ENCODE assay signal across 13 mouse cellular contexts in genomic region chr5:147317991-147318390, GRCm38 (mm10). TPM values are rescaled to one million over a fixed set of nuclear protein-coding genes. Genes with fewer than 3 reads are reported as not detected.
DNase-seq lines count a peak whose midpoint lies in the region; ATAC-seq and TF ChIP-seq lines count a peak whose summit lies in the region.
"Had no signal": no experiment of that assay in that cellular context is flagged by ENCODE, and none has a peak within 500 bp of the region (broad histone marks: within the 10 kb centered on the region; RNA-seq: fewer than 3 reads in every experiment).

No protein-coding gene starts in this region.

- H3K27ac ChIP-seq in hindbrain, embryonic 11.5 days (ENCODE audit: low read depth, low read length): no peak overlapping the region
- H3K27ac ChIP-seq in hindbrain, embryonic 14.5 days: no peak overlapping the region
- no peak overlapping the region for H3K27ac ChIP-seq in MEL (ENCODE audit: control insufficient read depth, low read depth, low read length)
- H3K27ac ChIP-seq: forebrain, embryonic 12.5 days; macrophage had no signal

- TF ChIP-seq POLR2A in MEL (IDR thresholded peaks at IDR 0.05; ENCODE audit: control insufficient read depth in 1 of 2, insufficient read depth in 1 of 2, low read depth in 1 of 2, low read length in 2 of 2, poor library complexity in 1 of 2): no peak

- H3K36me3 ChIP-seq in hindbrain, embryonic 11.5 days (ENCODE audit: control insufficient read depth, insufficient read depth, low read length): no peaks in the 10 kb centered on the region
- no peaks in the 10 kb centered on the region for H3K36me3 ChIP-seq in hindbrain, embryonic 14.5 days (replicated peaks; ENCODE audit: control insufficient read depth, insufficient read depth)
- no peaks in the 10 kb centered on the region for H3K36me3 ChIP-seq in MEL (ENCODE audit: control insufficient read depth in 1 of 2, insufficient read depth in 2 of 2, low read length in 2 of 2)
- H3K36me3 ChIP-seq: forebrain, embryonic 12.5 days had no signal

- ATAC-seq in hindbrain, embryonic 11.5 days (ENCODE audit: low FRiP score): 0 out of 2 replicates have a peak, but pooled peaks have one; percentile 13
- ATAC-seq in hindbrain, embryonic 14.5 days (ENCODE audit: low FRiP score): no peak
- peak; percentile 40; the same call in 1 of the 2 replicates for ATAC-seq in megakaryocyte progenitor cell, adult 5-6 weeks (replicated peaks; ENCODE audit: poor library complexity)

- no peak overlapping the region for H3K9ac ChIP-seq in hindbrain, embryonic 11.5 days (ENCODE audit: low read depth, low read length)
- no peak overlapping the region for H3K9ac ChIP-seq in hindbrain, embryonic 14.5 days
- no peak overlapping the region for H3K9ac ChIP-seq in MEL (ENCODE audit: control insufficient read depth, low read depth, low read length, poor library complexity, severe bottlenecking)
- H3K9ac ChIP-seq: forebrain, embryonic 12.5 days had no signal

- H3K4me2 ChIP-seq in hindbrain, embryonic 11.5 days (replicated peaks; ENCODE audit: low read depth, low read length): no peak overlapping the region
- H3K4me2 ChIP-seq in hindbrain, embryonic 14.5 days (replicated peaks): no peak overlapping the region
- H3K4me2 ChIP-seq: forebrain, embryonic 12.5 days had no signal

- 23% methylated on average over 7 of the region's 7 CpGs for WGBS in hindbrain, embryonic 11.5 days
- 17% methylated on average over 7 of the region's 7 CpGs for WGBS in hindbrain, embryonic 14.5 days

- peaks cover 76% of the 10 kb centered on the region for H3K27me3 ChIP-seq in hindbrain, embryonic 11.5 days (ENCODE audit: control insufficient read depth, insufficient read depth, low read length)
- peaks cover 91% of the 10 kb centered on the region for H3K27me3 ChIP-seq in hindbrain, embryonic 14.5 days (ENCODE audit: control insufficient read depth, insufficient read depth, low read length)
- peaks cover 0 to 4% of the 10 kb centered on the region in 2 experiments; a peak in 2 of 4 replicates for H3K27me3 ChIP-seq in MEL (ENCODE audit: control insufficient read depth in 1 of 2, insufficient read depth in 2 of 2, low read length in 2 of 2)

- DNase-seq in hindbrain, embryonic 11.5 days (ENCODE audit: low spot score): peak; percentile 31
- no peak for DNase-seq in hindbrain, embryonic 14.5 days (ENCODE audit: low spot score)
- peak; percentile 14 for DNase-seq in lung, postnatal 14 days
- DNase-seq in lung, adult 18-20 months: no peak
- DNase-seq in MEL (ENCODE audit: low read depth, low spot score): peak; percentile 14
- no peak for DNase-seq in cerebellum, adult 8-10 months
- DNase-seq in spleen, adult 12 weeks (ENCODE audit: low spot score): no peak
- DNase-seq: heart, adult 11 months had no signal

- no peak overlapping the region for H3K4me3 ChIP-seq in hindbrain, embryonic 11.5 days (ENCODE audit: low read depth, low read length)
- H3K4me3 ChIP-seq in hindbrain, embryonic 14.5 days (replicated peaks; ENCODE audit: low read length): no peak overlapping the region
- no peak overlapping the region for H3K4me3 ChIP-seq in MEL (ENCODE audit: control insufficient read depth in 1 of 2, insufficient read depth in 1 of 2, low read depth in 2 of 2, low read length in 2 of 2)
- H3K4me3 ChIP-seq: forebrain, embryonic 12.5 days had no signal

- H3K4me1 ChIP-seq in hindbrain, embryonic 11.5 days (replicated peaks; ENCODE audit: control insufficient read depth, insufficient read depth, low read length): no peaks in the 10 kb centered on the region
- H3K4me1 ChIP-seq in hindbrain, embryonic 14.5 days (replicated peaks; ENCODE audit: control insufficient read depth, insufficient read depth, low read length): no peaks in the 10 kb centered on the region
- H3K4me1 ChIP-seq in MEL (ENCODE audit: control insufficient read depth in 1 of 2, insufficient read depth in 2 of 2, low read length in 2 of 2): no peaks in the 10 kb centered on the region
- H3K4me1 ChIP-seq: forebrain, embryonic 12.5 days had no signal

- TF ChIP-seq CTCF in MEL (IDR thresholded peaks at IDR 0.05 in 2 of 3, conservative IDR thresholded peaks at IDR 0.05 in 1 of 3; ENCODE audit: control insufficient read depth in 1 of 3, insufficient read depth in 1 of 3, low read depth in 2 of 3, low read length in 3 of 3, poor library complexity in 1 of 3, severe bottlenecking in 1 of 3): peak; percentile 58 to 65 (median 58)

- H3K9me3 ChIP-seq in hindbrain, embryonic 11.5 days (ENCODE audit: control insufficient read depth, low read length): no peaks in the 10 kb centered on the region
- H3K9me3 ChIP-seq in hindbrain, embryonic 14.5 days (ENCODE audit: control insufficient read depth, low read length): no peaks in the 10 kb centered on the region
- no peaks in the 10 kb centered on the region for H3K9me3 ChIP-seq in MEL (replicated peaks; ENCODE audit: insufficient read depth, low read length)
- H3K9me3 ChIP-seq: forebrain, embryonic 12.5 days had no signal

- TF ChIP-seq EP300 in MEL (IDR thresholded peaks at IDR 0.05; ENCODE audit: low read depth in 1 of 2, low read length in 2 of 2): no peak

- no peaks in the 10 kb centered on the region for H3K79me2 ChIP-seq in MEL (ENCODE audit: control insufficient read depth, insufficient read depth, low read length, poor library complexity)

- no peak; the same call in none of the 2 replicates for TF ChIP-seq RAD21 in MEL (IDR thresholded peaks at IDR 0.05; ENCODE audit: low read depth, low read length)

TF ChIP-seq in MEL, 35 proteins besides CTCF, POLR2A, EP300 and RAD21:
- no peak for TF ChIP-seq ZKSCAN1 (IDR thresholded peaks at IDR 0.05; ENCODE audit: low read depth, low read length)
- peak; percentile 45 for TF ChIP-seq SMC3 (IDR thresholded peaks at IDR 0.05; ENCODE audit: low read depth, low read length)

RNA-seq across cellular contexts. Expression of gene Urad, which starts 4.2 kb away (rescaled TPM):
- not detected in 2 replicates for polyA plus RNA-seq in hindbrain, embryonic 11.5 days (2014; fragmentation: Nextera tagmentation; extraction: Ambion mirVana)
- not detected in 2 replicates for polyA plus RNA-seq in hindbrain, embryonic 14.5 days (2014; fragmentation: Nextera tagmentation; extraction: Ambion mirVana)
- total RNA-seq in MEL (2012; rRNA removed): not detected in 2 replicates
- not detected for polyA plus RNA-seq in MEL (2012; ENCODE audit: insufficient read depth in 1 of 2, insufficient read length in 2 of 2, low read depth in 1 of 2, low replicate concordance in 2 of 2, missing spikeins in 1 of 2)
- not detected in 2 replicates for total RNA-seq in megakaryocyte progenitor cell, adult 5-6 weeks (2015)
- total RNA-seq in megakaryocyte progenitor cell, adult 5-6 weeks (2017): not detected in 2 replicates
- total RNA-seq: hematopoietic stem cell, adult 5-6 weeks had no signal
- polyA plus RNA-seq: forebrain, embryonic 12.5 days; kidney, embryonic 16.5 days; macrophage had no signal

RNA-seq across cellular contexts. Expression of gene Cdx2, which starts 10.9 kb away (rescaled TPM):
- polyA plus RNA-seq in hindbrain, embryonic 11.5 days (2014; fragmentation: Nextera tagmentation; extraction: Ambion mirVana): not detected in 2 replicates
- polyA plus RNA-seq in hindbrain, embryonic 14.5 days (2014; fragmentation: Nextera tagmentation; extraction: Ambion mirVana): not detected in 2 replicates
- not detected in 2 replicates for total RNA-seq in MEL (2012; rRNA removed)
- not detected for polyA plus RNA-seq in MEL (2012; ENCODE audit: insufficient read depth in 1 of 2, insufficient read length in 2 of 2, low read depth in 1 of 2, low replicate concordance in 2 of 2, missing spikeins in 1 of 2)
- total RNA-seq in megakaryocyte progenitor cell, adult 5-6 weeks (2015): not detected in 2 replicates
- not detected in 2 replicates for total RNA-seq in megakaryocyte progenitor cell, adult 5-6 weeks (2017)
- polyA plus RNA-seq: forebrain, embryonic 12.5 days; kidney, embryonic 16.5 days; macrophage had no signal

RNA-seq across cellular contexts. Expression of gene Pdx1, which starts 48.2 kb away (rescaled TPM):
- polyA plus RNA-seq in hindbrain, embryonic 11.5 days (2014; fragmentation: Nextera tagmentation; extraction: Ambion mirVana): not detected in 2 replicates
- polyA plus RNA-seq in hindbrain, embryonic 14.5 days (2014; fragmentation: Nextera tagmentation; extraction: Ambion mirVana): not detected in 2 replicates
- not detected in 2 replicates for total RNA-seq in MEL (2012; rRNA removed)
- polyA plus RNA-seq in MEL (2012; ENCODE audit: insufficient read depth in 1 of 2, insufficient read length in 2 of 2, low read depth in 1 of 2, low replicate concordance in 2 of 2, missing spikeins in 1 of 2): not detected
- total RNA-seq in megakaryocyte progenitor cell, adult 5-6 weeks (2015): not detected in 2 replicates
- not detected in 2 replicates for total RNA-seq in megakaryocyte progenitor cell, adult 5-6 weeks (2017)
- total RNA-seq: hematopoietic stem cell, adult 5-6 weeks had no signal
- polyA plus RNA-seq: forebrain, embryonic 12.5 days; kidney, embryonic 16.5 days; macrophage had no signal

Comparison
In these comparisons a context has a peak if more than half of its experiments do, and no peak if none do; other contexts are left out.
1. DNase-seq: peak in hindbrain, embryonic 11.5 days (single experiment), lung, postnatal 14 days (single experiment) and MEL (single experiment); none in hindbrain, embryonic 14.5 days (single experiment), lung, adult 18-20 months (0 of 2), cerebellum, adult 8-10 months (single experiment) and spleen, adult 12 weeks (single experiment).